Mouse (Mus musculus): ENCODE data around the gene Cxcl12. TPM values are rescaled to one million over a fixed set of nuclear protein-coding genes. Genes with fewer than 3 reads are reported as not detected.
A peak's percentile ranks its signal among the peaks of the same experiment; 100 is the strongest.

Gene Cxcl12
- total RNA-seq, 2 experiments from 2014 or later, result 76.3 to 93.2 TPM

GRCm38 (mm10) chr6:117175113-117175793 is 6.9 kb downstream of the Cxcl12 start:
- no peak for DNase-seq

DNA sequence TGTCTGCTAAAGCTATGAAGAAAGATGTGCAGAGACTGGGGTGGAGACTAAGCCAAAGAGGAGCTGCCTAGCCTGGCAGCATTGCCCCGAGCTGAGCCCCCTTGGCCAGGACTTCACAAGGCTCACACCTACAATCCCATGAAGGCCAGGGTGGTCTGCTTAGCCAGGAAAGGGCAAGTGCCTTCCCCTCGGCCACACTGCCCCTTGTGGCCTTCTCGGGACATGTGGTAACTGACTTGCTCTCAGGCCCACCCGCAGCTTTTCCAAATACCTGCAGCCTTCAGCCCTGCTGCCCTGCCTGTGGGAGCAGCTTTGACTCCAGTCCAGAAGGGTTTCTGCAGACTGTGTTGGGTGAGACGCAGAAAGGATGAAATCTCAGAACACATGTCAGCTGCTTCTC is 8.1 kb downstream of the Cxcl12 start:
- DNase-seq, result no peak

DNA sequence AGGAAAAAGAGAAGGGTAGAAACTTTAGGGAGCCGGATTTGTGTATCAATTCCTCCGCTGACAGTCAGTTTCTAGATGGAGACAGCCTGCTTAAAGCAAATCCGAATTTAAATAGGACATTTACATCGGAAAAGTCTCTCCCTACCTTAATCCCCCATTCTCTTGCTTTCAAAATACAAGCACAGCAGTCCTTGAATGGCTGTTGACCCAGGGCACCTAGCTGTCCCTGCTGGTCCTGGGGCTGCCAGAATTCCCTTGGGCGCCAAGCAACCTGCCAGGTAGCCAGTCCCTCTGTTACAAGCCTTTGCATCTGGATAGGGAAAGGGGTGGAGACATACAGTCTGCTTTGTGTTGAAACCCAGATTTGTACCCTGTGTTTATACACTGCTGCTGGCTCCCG is 12.0 kb downstream of the Cxcl12 start:
- no peak for DNase-seq

GRCm38 (mm10) chr6:117185381-117185780 is 17.0 kb downstream of the Cxcl12 start:
- DNase-seq, result no peak

DNA sequence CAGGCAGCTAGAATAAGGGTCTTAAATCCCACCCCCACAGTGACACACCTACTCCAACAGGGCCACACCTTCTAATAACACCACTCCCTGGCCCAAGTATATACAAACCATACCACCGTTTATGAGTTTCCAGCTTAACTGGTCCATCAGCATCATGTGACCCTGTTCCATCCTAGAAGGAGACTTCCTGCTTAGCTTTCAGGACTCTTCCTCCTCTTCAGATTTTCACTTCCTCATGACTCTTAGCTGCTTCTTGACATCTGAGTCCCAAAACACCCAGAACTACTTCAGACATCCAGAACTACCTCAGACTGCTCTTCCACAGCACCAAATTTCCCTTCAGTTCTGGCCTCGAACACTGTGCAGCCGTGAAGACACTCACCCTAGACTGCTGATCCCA is 22.1 kb downstream of the Cxcl12 start:
- no peak for DNase-seq

- DNase-seq, result no peak
Measured at GRCm38 (mm10) chr6:117191741-117192140, 23.4 kb downstream of the Cxcl12 start.

DNA sequence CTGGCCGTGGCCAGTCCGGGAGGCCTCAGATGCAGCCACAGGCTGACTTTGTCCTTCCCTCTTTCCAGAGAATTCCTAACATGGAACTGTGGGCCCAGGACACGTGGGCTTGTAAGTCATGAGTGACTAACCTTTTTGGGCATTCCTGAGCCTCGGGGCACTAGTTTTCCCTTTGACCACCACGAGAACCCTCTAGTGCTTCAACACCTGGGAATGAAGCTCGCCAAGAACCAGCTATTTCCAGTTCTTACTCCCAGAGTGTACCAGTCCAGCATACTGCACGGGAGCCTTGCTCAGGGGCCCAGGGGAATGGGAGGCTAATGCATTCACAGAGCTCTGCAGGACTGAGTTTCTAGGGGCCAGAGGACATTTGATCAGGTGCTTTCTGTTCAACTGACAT is 24.3 kb downstream of the Cxcl12 start:
- DNase-seq, result no peak

- DNase-seq, result no peak
Measured at GRCm38 (mm10) chr6:117195270-117195669, 26.9 kb downstream of the Cxcl12 start.

DNA sequence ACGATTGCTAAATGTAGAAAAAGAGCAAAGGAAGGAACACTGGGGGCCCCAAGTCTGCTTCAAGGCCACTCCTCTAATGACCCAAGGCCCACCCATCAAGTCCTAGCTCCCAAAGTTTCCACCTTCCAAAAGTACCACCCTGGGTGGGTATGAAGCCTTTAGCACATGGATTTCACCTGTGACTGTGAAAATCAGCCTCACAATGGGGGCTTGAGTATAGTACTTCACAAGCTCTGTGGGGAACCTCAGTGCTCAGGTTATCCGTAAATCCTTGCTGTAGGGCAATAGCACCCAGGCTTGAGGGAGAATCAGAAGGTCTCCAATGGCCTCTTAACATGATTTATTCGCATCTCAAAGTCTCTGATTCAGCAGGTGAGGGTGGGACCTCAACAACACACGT is 30.5 kb downstream of the Cxcl12 start:
- no peak for DNase-seq

DNA sequence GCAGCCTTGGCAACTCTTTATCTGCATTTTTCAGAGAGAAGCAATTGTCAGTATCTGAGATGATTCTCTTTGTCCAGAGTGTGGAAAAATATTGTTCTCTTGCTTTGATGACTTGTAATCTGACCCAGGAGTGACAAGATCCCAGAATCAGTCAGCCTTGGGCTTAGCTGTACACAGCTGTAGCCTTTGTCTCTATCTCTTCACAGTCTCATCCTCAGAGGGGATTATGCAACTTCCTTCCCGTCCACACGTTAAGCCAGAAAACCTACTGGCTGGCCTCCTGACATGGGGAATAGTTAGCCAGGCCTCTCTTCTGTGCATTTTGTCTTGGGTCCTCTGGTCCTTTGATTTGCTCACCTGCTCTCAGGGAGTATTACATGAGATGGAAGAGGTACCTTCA is 31.4 kb downstream of the Cxcl12 start:
- no peak for DNase-seq

DNA sequence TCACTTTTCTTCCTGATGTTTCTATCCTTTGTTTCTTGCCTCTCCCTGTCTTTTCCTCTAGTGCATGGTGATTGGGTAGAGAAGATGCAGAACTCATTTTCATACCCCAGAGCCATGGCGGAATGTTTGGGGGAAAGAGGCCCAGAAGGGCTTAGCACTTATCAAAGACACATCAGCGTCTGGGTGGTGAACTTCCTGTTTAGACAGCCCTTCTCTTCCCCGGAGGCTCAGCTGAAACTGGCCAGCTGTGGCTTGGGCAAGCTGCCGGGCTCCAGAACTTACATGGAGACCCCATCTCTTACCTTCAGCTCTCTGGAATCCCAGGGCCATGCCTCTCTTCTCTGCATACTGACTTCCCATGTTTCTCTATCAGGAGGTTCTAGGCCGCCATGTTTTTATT is 32.6 kb downstream of the Cxcl12 start:
- DNase-seq, result no peak

DNA sequence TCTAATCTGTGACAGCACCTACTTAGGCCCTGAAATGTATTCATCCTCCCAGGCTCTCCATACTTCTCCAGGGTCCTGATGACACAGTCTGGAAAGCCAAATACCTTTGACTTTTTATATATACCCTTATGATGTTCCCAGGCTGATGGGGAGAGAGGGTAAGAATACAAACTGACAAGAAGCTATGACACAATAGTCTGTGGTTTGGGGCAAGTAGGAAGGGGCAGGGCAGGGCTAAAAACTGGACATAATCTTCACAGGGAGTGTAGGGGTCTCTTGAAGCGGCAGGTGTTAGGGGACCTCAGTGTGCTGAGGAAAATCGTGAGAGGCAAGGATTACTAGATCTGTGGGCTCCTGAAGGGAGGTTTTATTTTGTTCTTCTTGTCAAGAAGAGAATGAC is 33.1 kb downstream of the Cxcl12 start:
- no peak for DNase-seq

GRCm38 (mm10) chr6:117201859-117202258 is 33.5 kb downstream of the Cxcl12 start:
- no peak for DNase-seq

- no peak for DNase-seq
Measured at GRCm38 (mm10) chr6:117202856-117203400, 34.6 kb downstream of the Cxcl12 start.

- DNase-seq, result no peak
Measured at GRCm38 (mm10) chr6:117204112-117204511, 35.8 kb downstream of the Cxcl12 start.

GRCm38 (mm10) chr6:117206834-117207233 is 38.5 kb downstream of the Cxcl12 start:
- no peak for DNase-seq

GRCm38 (mm10) chr6:117207289-117207688 is 39.0 kb downstream of the Cxcl12 start:
- no peak for DNase-seq

DNA sequence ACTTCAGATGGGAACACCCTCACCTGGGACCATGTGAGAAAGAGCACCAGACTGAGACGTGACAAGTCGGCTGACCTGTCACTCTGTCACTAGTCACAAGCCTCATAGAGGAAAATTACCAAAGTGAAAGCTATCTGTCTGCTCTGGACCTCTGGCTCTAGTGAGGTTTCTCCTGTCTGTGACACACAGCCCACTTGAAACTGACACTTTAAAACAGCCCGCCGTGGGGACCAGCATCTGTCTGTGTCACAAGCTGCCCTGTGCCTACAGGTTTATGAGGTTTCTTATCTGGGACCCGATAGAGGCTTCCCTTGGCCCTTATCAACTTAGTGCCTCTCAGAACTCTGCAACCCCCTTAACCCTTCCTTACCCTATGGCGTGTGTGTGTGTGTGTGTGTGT is 41.8 kb downstream of the Cxcl12 start:
- peak; percentile 21 for DNase-seq

GRCm38 (mm10) chr6:117210536-117210935 is 42.2 kb downstream of the Cxcl12 start:
- peak; percentile 13 for DNase-seq

GRCm38 (mm10) chr6:117214506-117214905 is 46.2 kb downstream of the Cxcl12 start:
- no peak for DNase-seq

GRCm38 (mm10) chr6:117218442-117219299 is 50.3 kb downstream of the Cxcl12 start:
- no peak for DNase-seq

DNA sequence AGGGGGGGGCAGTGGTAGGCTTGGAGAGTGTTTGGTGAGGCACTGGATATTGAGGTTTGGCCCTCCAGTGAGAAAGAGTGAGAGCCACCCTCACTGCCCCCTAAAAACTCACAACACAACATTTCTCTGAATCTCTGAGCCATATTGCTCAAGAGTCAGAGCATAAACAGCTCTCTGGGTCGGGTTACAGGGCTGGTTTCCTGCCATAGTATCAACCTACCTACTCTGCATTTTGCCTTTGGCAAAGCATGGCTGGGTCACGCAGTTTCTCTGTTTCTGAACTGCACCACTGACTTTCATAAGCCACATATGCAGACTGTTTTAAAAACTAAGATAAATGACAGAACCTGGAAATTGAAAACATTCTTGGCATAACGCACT is 51.0 kb downstream of the Cxcl12 start:
- no peak for DNase-seq

DNA sequence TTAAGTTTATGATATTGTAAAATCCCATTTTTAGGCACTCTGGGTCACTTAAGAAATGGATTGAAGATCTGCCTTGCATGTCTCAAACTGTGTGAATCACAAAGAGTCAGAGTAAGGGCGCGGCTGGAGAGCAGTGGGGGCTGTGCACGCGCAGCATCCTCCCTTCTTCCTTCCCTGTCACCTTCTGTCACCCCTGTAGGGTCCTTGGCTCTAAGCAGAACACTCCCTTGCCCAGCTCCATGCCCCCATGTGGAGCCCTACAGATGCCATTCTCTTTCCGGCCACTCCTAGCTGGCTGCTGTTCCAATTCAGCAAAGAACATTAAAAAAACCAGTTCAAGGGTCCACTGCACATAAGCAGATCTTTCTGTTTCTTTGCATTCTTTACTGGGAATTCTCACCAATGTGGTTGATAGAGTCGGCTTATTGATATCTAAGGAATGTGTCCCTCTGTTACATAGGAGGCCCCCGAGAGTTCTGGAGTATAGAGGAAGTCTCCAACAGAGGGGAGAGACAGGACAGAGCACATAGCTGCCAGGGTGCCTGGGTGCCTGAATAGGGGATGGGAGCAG is 51.7 kb downstream of the Cxcl12 start:
- DNase-seq, result no peak

Data from heart, postnatal 4 days (tissue).